Mouse (Mus musculus) liver, postnatal 0 days (tissue): ENCODE measurements around the gene Acss1.

Source experiments
- CTCF ChIP-seq: sonication (generic); IDR thresholded peaks from 2 replicates; pipeline ENCODE4 v1.5.1; 2016; ENCODE audit warnings: antibody characterized with exemption, low read depth
- EP300 ChIP-seq: IDR thresholded peaks from 2 replicates; pipeline ENCODE4 v1.6.1; 2016; ENCODE audit warnings: antibody characterized with exemption, low read depth, mild to moderate bottlenecking

DNA sequence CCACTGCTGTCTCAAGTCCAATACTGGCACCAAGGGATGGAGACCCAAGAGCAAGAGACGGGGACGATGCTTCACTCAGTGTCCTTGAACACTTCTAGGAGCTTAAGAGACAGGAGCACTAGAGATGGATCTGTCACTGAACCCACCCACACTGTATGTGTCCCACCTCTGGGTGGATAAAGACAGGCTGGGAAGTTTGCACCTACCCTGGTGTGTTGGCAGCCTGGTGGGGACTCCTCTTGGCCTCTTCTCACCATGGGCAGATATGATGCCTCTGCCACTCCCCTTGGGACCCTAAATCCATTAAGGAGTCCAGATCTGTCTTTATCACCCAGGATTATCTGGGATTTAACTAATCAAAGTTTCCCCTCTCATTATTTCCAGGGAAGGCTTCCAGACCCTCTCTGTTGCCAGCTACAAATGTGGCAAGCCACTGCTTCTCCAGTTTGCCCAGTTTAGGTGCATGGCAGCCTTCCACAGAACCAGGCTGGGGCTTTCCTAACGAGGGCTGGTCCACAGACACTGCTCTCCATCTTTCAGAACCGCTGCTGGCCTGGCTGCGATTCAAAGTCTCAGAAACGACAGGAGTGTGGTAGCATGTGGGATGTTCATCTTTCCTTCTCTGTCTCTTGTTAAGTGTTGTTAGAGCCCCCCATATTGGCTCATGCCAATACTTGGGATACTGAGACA, 23.3 kb upstream of the Acss1 start:
- TF ChIP-seq CTCF, result no peak
- TF ChIP-seq EP300, result no peak
